Mouse (Mus musculus): Measurements from ENCODE around the gene Mms22l. TPM values are rescaled to one million over a fixed set of nuclear protein-coding genes. Genes with fewer than 3 reads are reported as not detected.
A peak's percentile ranks its signal among the peaks of the same experiment; 100 is the strongest.
"Not testable (repeated sequence)": the region's sequence is repeated elsewhere in the genome, so short reads cannot be mapped to it uniquely, and the experiment has no call there.

The Mms22l gene
- polyA plus RNA-seq, 1 experiment from 2014 or later, result 20.9 TPM

- no peak for ATAC-seq (ENCODE audit: low FRiP score)
- WGBS, result 82% methylated on average over 13 of the region's 13 CpGs
- H3K36me3 ChIP-seq, result no peaks in the 10 kb centered on the region
Measured at GRCm38 (mm10) chr4:24625951-24626584, 129.8 kb downstream of the Mms22l start.

GRCm38 (mm10) chr4:24626686-24627085, 130.4 kb downstream of the Mms22l start:
- no peak for ATAC-seq (ENCODE audit: low FRiP score)
- H3K27me3 ChIP-seq, result no peaks in the 10 kb centered on the region
- peaks cover 7% of the 10 kb centered on the region for H3K4me1 ChIP-seq
- H3K4me2 ChIP-seq (replicated peaks), result no peak overlapping the region
- no peaks in the 10 kb centered on the region for H3K36me3 ChIP-seq
- no peak overlapping the region for H3K27ac ChIP-seq
- H3K9ac ChIP-seq, result no peak overlapping the region
- H3K4me3 ChIP-seq, result no peak overlapping the region
- no peaks in the 10 kb centered on the region for H3K9me3 ChIP-seq (replicated peaks)
- 77% methylated on average over 4 of the region's 4 CpGs for WGBS

More at GRCm38 (mm10) chr4:24625951-24626584, 129.8 kb downstream of the Mms22l start:
- Histone ChIP-seq H3K9me3 (replicated peaks) (no peaks in the 10 kb centered on the region), H3K4me3 (no peak overlapping the region), H3K27ac (no peak overlapping the region), H3K9ac (no peak overlapping the region), H3K4me2 (replicated peaks) (no peak overlapping the region), H3K4me1 (peaks cover under 1% of the 10 kb centered on the region), H3K27me3 (no peaks in the 10 kb centered on the region)

GRCm38 (mm10) chr4:24627871-24628270, 131.6 kb downstream of the Mms22l start:
- Histone ChIP-seq H3K27ac (no peak overlapping the region), H3K9ac (no peak overlapping the region), H3K27me3 (no peaks in the 10 kb centered on the region), H3K36me3 (no peaks in the 10 kb centered on the region), H3K4me3 (no peak overlapping the region), H3K4me2 (replicated peaks) (no peak overlapping the region), H3K9me3 (replicated peaks) (no peaks in the 10 kb centered on the region), H3K4me1 (peaks cover 8% of the 10 kb centered on the region)
- ATAC-seq (ENCODE audit: low FRiP score), result no peak
- WGBS, result 61% methylated on average over 1 of the region's 1 CpGs

GRCm38 (mm10) chr4:24630430-24630829, 134.2 kb downstream of the Mms22l start:
- no peak overlapping the region for H3K4me3 ChIP-seq
- no peak overlapping the region for H3K4me2 ChIP-seq (replicated peaks)
- no peak overlapping the region for H3K9ac ChIP-seq
- ATAC-seq (ENCODE audit: low FRiP score), result no peak
- H3K4me1 ChIP-seq, result peaks cover 8% of the 10 kb centered on the region
- no peaks in the 10 kb centered on the region for H3K9me3 ChIP-seq (replicated peaks)
- no peaks in the 10 kb centered on the region for H3K27me3 ChIP-seq
- H3K36me3 ChIP-seq, result no peaks in the 10 kb centered on the region
- no peak overlapping the region for H3K27ac ChIP-seq
- WGBS, result 77% methylated on average over 2 of the region's 2 CpGs

- peak; percentile 77 for ATAC-seq (ENCODE audit: low FRiP score)
- Histone ChIP-seq H3K9me3 (replicated peaks) (no peaks in the 10 kb centered on the region), H3K4me2 (replicated peaks) (no peak overlapping the region), H3K9ac (no peak overlapping the region), H3K27me3 (no peaks in the 10 kb centered on the region), H3K36me3 (no peaks in the 10 kb centered on the region), H3K27ac (peak overlapping the region; percentile 49), H3K4me1 (peaks cover 8% of the 10 kb centered on the region), H3K4me3 (no peak overlapping the region)
- WGBS, result 62% methylated on average over 9 of the region's 9 CpGs
Measured at GRCm38 (mm10) chr4:24631177-24631911, 135.1 kb downstream of the Mms22l start.

GRCm38 (mm10) chr4:24642306-24642705, 146.1 kb downstream of the Mms22l start:
- Histone ChIP-seq H3K27ac (no peak overlapping the region), H3K4me1 (no peaks in the 10 kb centered on the region), H3K4me3 (no peak overlapping the region), H3K4me2 (replicated peaks) (no peak overlapping the region), H3K36me3 (no peaks in the 10 kb centered on the region), H3K9ac (no peak overlapping the region), H3K9me3 (replicated peaks) (no peaks in the 10 kb centered on the region), H3K27me3 (no peaks in the 10 kb centered on the region)
- no peak for ATAC-seq (ENCODE audit: low FRiP score)
- WGBS, result 81% methylated on average over 2 of the region's 2 CpGs

GRCm38 (mm10) chr4:24644735-24645134, 148.5 kb downstream of the Mms22l start:
- not testable (repeated sequence) for H3K36me3 ChIP-seq; H3K4me1 ChIP-seq; H3K27ac ChIP-seq; H3K9me3 ChIP-seq (replicated peaks); H3K27me3 ChIP-seq; H3K4me2 ChIP-seq (replicated peaks); ATAC-seq (ENCODE audit: low FRiP score); H3K9ac ChIP-seq; H3K4me3 ChIP-seq
- 94% methylated on average over 7 of the region's 8 CpGs for WGBS
